Mouse (Mus musculus): Measurements from ENCODE around the gene Ablim1.

Gene Ablim1

DNA sequence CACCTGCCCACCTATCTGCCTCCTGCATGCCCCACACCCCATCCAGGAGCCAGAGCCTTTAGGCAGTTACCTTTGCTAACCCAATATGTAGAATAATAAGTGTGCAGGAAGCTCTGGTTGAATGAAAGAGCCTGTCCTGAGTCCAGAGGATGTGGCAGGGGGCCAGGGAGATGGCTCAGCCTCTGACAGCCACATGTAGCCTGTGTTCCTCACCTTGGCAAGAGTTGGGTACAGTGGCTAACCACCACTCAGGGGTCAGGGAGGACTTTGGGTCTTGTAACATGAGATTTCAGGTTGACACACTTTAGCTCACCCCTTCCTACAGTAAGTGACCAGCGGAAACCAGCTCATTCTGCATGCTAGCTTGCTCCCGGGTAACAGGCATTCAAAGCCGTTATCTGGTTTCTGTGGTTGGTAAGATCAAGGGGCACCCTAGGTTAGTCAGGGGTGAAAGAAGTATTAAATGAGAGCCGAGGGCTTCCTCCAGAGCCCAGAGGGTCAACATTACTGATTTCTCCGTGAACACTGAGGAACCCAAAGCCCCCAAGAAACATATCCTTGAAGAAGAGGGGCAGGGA lies 210.5 kb downstream of the Ablim1 start:
- no peak for DNase-seq (ENCODE audit: low read depth, low spot score)

DNA sequence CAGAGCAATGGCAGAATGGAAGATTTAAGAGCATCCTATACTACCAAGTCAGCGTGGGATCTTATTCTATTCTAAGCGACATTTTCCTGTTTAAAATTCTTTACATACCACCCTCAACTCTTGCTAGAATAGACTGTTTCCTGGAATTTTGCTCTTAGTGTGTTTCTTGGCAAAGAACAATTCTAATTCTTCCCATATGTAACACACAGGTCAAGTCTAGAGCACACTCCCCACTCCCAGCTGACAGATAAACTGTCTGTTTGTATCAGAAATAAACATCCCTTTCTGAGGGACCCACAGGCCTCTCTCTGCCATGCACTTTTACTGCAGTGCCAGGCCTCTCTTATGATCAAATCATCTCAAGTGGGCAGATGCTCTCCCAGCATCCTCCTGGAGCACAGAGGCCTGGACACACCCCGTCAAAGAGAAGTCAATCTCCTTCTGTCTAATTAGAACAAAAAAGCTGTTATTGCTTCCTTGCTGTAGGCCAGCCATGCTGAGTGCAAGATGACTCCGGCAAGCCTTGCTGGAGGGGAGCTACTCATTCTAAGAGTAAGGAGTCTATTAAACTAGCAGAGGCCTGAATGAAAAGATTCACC lies 211.3 kb downstream of the Ablim1 start:
- DNase-seq (ENCODE audit: low read depth, low spot score): no peak

DNA sequence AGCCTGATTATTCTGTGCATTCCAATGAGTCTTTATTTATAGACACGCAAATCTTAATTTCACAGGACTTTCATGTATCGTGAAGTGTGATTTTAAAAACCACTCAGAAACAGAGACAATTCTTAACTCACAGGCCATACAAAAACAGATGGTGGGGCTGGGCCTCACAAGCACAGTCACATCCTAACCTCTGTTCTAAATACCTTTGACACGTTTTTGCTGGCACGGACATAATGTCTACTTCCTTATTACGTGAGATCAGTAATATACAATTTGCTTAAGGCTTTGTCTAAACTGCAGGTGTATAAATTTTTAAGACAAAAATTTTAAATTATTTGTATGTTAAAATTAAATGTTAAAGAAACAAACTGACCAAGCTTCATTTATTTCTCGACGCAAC lies 212.7 kb downstream of the Ablim1 start:
- DNase-seq (ENCODE audit: low read depth, low spot score): no peak

DNA sequence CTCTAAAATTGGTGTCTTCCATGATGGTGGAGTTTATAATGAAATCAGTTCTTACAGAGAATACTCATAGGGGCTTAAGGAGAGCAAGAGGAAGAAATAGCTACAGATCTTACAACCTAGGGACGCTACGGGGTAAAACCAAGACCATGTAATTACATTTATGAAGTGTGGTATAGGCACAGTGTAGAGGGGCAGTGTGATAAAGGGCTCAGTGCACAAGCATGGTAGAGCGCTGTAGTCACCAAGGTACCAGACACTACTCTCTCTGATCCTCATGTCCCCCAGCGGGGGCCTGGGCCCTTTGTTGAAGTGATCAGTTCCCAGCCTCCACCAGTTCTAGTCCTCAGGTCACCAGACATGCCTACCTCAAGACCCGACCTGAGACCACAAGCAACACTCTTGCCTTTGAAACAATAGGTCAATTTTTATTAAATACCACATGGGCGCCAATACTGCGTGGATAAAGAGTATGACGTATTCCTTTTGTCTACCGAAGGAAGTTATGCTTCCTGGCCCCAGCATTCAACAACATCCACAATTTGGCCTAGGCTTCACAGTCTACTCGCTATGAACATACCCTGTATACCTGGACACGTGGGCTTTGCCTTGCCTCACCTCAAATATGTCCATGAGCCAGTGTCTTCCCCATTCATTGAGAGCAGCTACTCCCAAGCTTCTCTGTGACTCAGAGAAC lies 213.8 kb downstream of the Ablim1 start:
- DNase-seq (ENCODE audit: low read depth, low spot score): no peak

DNA sequence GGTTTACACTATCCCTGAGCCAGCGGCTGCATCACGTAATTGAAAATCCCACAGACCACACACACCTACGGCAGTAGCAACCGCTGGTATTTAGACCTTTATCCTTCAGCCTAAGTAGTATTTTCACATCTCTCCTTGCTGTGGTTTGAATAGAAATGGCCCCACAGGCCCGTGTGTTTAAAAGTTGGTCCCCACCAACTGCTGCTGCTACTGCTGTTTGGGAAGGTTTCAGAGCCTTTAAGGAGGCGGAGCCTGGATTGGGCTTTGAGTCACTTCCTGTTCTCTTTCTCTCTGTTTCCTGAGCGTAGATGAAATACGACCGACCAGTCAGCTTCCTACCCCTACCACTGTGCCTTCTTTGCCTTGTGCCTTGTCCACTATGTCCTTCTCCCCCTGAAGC lies 214.7 kb downstream of the Ablim1 start:
- no peak for DNase-seq (ENCODE audit: low read depth, low spot score)

DNA sequence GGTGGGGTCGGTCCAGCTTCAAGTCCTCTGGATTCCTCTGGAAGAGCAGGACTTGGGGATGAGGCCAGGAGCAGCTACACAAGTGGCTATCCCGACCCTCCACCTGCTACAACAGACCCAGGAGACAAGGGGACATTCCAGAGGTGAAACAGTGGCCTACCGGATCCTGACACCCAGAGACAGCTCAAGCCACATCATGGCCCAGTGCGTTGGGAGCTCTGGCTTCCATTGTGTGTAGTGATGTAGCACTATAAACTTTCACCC lies 215.7 kb downstream of the Ablim1 start:
- no peak for DNase-seq (ENCODE audit: low read depth, low spot score)

DNA sequence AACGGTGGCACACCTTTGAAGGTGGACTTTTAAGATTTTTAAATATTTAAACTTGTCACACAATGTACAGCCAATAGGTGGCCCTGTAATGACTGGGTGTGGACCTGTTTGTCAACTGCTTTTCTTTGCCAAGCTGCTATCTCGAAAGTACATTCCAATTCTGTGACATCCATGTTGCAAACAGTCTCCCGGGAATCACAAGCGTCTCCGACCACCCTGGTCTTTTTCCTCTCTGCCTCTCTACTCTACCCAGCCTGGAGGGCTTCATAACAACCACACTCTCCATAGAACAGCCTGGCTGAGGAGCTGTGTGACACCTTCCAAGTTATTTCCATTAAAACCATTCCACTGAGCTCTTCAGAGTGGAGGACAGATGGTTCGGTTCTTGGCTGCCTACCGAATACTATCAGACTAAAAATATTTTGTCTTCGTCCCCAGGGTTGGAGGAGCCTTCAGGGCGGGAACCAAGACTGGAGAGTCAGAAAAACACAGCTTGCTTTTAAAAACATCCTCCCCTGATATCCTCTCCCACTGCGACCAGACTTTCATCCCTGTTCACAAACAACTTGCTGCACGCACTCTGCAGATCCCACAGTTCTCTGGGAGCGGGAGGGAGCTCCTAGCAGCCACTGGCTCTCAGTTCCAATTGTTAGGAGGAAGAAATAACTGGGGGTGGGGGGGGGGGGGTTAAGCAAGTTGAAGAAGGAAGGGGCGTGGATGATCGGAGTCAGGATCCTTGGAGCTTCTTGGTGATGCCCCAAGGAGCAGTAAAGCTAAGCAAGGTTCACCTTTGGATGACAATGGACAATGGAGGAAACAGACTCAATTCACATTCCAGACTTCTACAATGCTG lies 216.3 kb downstream of the Ablim1 start:
- no peak for DNase-seq (ENCODE audit: low read depth, low spot score)

DNA sequence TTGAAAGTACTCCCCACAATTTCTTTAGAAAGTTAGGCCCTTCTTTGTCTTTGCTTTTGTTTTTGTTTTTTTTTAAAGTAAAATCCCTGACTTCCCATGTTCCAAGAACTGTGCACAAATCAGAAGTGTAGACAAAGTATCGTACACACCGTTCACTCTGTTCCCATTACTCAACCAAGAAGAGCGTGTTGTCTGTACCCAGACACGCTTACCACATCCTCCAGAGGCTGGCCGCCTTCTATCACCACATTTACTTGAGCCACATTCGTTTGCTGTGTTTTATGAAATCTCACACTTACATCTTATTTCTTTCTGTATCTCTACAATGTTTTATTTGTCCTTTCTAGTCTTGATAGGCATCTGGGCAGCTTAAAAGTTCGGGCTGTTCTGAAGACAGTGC lies 219.4 kb downstream of the Ablim1 start:
- no peak for DNase-seq (ENCODE audit: low read depth, low spot score)

DNA sequence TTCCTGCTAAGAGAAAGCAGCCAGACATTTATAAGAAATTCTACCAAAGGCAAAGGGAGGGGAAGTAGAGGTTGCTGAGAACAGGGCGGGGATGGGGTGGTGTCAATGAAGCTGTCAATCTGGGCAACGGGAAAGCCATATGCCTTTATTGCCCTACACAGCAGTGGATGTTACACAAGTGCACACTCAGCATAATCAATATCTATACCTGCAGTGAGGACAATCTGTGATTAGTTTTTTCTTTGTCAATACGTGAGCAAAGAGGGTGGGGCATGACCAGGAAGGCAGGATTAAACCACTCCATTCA lies 221.1 kb downstream of the Ablim1 start:
- DNase-seq (ENCODE audit: low read depth, low spot score): no peak

DNA sequence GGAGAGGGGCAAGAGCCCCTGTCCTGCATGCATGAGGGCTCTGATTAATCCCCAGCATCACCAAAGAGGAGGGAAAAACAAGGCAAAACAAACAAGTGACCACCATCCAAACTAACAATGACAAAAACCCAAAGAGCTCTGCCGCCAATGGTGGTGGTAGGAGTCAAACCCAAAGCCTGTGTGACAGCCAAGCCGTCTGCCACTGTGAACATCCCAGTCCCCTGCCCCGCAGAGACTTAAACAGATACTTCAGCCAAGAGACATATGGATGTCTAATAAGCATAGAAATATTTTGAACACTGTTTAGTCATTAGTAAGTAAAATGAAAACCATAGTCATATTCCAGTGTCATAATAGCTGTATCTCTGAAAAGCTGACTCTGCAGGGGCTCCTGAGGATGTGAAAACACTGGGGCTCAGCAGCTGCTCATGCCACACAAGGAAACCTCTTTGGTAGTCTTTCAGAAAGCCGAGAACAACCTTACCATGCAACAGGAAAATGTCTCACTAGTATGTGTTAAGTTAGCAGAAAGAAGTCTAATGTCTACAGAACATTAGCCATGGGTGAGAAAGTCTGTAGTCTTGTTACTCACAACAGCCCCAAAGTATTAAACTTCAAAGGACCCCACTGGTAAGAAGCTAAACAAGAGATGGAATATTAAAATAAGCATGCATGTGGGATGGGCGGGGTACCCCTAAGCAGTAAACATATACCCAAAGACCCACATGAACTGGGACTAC lies 221.6 kb downstream of the Ablim1 start:
- DNase-seq (ENCODE audit: low read depth, low spot score): peak; percentile 32

DNA sequence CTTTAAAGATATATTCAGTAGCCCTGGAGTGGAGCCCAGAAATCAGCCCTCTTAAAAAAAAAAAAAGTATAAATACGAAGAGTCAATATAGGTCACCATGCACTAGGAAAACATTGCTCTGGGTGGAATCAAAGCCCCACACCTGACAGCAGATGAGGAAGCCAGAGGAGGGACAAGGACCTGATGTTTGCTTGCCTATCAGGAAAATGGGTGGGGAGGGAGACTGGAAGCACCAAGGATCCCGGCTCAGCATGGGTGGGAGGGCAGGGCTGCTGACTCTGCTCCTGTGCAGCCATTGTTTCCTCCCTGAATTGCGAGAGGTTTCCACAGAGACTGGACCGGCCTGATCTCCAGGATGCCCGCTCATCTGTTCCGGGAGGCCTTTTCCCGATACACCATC lies 223.4 kb downstream of the Ablim1 start:
- no peak for DNase-seq (ENCODE audit: low read depth, low spot score)

DNA sequence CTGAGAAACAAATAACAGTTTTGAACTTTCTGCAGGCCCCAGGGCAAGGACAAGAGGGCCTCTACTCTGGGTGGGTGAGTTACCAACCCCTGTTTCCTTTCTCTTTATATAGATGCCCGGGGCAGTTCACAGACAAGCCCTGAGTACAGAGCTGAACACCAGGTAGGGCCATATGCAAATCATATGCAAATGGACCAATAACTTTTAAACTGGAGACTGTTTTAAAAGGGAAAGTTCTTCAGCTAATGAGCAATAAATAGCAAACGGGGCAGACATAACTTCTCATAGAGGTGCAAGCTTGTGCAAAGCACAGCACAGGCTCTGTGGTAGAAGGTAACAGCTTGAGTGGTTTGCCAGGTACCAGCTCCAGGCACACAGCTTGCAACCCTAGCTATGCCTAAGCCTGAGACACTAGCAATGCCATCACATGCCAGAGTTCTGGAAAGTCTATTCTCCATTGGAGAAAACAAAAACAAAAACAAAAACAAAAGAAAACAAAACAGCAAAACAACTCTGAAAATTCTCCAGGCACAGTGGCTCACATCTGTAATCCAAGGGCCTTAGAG lies 225.8 kb downstream of the Ablim1 start:
- DNase-seq (ENCODE audit: low read depth, low spot score): peak; percentile 78

DNA sequence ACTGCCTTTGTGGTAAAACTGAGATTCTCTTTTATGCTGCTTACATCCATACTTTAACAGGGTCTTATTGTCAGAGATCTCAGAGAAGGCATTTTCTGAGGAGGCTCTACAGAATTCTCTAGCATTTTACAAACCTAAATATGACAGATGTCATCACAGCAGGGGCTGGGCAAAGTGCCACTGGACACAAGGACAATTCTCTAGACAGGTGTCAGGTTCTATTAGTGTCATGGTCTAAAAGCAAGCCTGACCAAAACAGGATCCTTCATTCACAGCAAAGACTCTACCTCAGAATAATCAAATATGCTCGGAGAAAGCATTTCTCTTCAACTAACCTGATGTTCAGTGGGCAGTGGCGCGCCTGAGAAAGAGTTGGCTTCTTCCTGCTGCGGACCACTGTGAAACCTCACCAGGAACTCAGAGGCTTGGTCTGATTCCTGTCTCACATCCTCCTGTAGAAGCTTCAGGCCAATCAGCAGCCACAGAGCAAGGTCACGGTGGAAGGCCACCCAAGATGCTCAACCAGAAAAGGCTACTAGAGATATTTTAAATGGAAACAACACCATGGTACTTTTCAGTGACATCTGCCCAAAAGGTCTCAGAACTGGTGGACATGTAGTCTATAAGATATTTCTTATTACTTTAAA lies 230.1 kb downstream of the Ablim1 start:
- DNase-seq (ENCODE audit: low read depth, low spot score): peak; percentile 26

DNA sequence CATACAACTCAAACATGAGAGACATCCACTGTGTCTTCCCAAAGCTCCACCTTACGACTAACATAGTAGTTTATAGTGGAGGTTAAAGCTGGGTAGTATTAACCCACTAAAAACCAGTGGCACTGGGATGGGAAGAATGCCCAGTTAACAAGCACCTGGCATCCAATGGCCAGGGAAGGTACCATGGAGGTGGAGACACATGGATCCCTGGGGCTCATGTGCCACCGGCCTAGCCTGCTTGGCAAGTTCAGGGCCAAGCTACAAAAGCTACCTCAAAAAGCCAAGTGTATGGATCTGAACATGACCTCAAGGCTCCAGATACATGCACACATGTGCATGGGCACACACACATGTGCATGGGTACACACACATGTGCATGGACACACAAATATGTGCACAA lies 230.8 kb downstream of the Ablim1 start:
- DNase-seq (ENCODE audit: low read depth, low spot score): no peak

DNA sequence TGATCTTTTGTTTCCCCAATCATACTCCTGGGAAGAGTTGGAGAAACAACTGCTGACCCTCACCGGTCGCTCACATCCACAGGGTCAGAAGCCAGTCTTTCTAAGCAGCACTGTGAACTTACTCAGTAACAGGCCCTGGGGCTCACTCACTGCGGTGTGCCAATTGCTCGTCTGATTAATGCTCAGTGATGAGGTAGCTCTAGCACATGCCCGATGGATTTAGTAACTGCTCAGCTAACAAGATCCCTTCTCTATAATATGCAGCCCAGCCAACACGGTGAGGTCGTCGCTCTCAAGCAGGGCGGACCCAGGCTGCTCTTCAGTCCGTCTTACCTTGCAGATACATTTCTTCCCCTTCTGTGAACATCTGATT lies 231.6 kb downstream of the Ablim1 start:
- no peak for DNase-seq (ENCODE audit: low read depth, low spot score)

DNA sequence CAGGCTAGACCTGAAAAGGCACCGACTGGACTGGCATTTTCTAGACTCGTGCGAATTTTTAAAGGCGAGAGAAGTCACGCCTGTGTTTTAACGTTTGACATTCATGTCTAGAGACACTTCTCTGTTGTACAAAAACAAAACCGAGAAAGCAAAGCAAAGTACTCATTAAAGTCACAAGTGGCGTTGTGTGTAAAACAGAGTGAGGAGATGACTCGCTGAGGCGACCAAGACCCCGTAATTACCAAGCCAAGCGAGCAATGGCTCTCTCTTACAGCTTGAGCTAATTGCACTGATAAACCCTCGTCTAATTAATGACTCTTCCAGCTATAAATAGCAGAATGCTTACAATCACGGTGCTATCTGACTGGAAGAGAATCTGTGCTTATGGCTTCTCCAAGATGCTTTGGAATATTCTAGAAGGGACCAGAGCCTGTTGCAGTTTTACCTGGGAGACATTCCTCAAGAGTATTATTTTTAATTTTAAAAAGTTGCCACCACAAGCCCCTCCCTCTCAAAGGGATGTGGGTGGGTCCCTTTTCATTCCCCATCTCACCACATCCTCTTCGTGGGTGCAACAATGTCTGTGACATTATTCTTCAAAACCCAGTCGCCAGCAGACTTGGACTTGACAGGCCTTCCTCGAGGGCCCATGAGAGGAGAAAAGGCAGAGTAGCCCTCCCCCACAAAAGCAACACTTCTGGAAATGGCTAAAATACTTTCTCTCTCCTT lies 232.1 kb downstream of the Ablim1 start:
- DNase-seq (ENCODE audit: low read depth, low spot score): peak; percentile 52

DNA sequence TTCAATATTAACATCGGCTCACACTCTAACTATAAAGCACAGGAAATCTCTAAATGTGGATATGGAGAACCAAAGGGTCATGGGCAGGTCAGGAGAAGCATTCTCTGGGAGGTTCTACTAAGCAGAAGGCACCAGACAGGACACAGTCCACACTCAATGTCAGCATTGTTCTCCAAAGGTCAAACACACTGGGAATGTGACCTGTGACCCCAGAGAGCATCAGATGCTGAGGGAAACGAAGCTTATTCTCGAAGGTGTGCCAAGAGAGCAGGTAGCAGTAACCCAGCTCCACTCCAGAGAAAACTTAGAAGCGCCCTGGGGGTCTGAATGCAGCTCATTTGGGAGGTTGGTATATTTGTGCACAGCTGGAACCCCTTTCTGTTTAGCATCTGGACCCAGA lies 233.2 kb downstream of the Ablim1 start:
- no peak for DNase-seq (ENCODE audit: low read depth, low spot score)

DNA sequence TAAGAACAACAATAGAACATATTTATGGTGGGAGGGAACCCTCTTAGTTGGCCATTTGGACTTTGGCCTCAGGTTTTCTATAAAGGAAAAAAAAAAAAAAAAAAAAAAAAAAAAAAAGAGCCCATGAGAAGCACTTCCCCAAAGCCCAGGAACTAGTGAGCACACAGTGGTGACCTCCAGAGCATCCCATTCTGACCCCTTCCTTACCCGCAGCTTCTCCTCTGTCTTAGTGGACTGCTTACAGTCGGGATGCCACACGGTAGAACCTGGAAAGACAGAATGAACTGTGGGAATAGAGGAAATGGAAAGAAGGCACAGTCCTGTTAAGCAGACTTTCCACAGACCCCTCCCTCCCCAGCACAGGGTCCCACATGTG lies 235.1 kb downstream of the Ablim1 start:
- DNase-seq (ENCODE audit: low read depth, low spot score): no peak

DNA sequence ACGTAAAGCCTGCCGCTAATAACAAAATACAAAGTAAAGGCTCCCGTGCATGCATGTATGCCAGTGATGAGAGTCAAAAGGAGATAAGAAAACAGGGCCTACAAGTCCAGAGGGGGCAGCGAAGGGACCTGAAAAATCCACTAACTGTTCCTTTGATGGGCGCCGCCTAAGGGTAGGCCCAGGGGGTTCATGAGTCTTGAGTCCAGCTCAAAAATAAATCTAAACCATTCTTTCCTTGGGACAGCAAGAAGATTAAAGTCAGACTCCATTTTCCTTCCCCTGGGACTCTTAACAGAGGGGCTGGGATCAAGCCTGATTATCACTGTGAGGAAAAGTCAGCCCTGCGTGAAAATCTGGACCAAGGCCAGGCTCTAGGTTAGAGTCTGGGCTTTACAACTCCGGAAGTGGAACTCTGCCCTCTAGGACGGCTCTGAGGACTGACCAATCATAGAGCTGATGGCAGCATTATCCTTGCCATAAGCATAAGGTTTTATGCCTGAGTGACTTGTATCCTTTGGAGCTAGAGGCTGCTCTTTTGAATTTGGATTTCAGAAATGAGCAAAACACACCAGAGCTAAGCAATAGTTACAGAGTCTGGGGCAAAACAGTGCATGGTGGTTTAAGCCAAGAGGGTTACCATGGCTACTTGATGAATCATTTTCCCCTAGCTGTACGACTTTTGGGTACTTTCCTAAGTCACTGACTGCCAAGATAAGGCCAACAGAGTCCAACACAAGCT lies 235.7 kb downstream of the Ablim1 start:
- no peak for DNase-seq (ENCODE audit: low read depth, low spot score)
